Mouse (Mus musculus) liver, postnatal 0 days (tissue): ENCODE results near the gene Ugt2a3. TPM values are rescaled to one million over a fixed set of nuclear protein-coding genes. Genes with fewer than 3 reads are reported as not detected.
"Not testable (repeated sequence)": the region's sequence is repeated elsewhere in the genome, so short reads cannot be mapped to it uniquely, and the experiment has no call there.

Experiments used
- ATAC-seq: fragments of 200-750 bp; cut with Nextera tagmentation; 2 replicates; pipeline ENCODE4 v1.8.0; 2017; ENCODE audit warnings: mild to moderate bottlenecking, moderate library complexity
- DNase-seq: peaks from one replicate; pipeline ENCODE4 v3.0.0-alpha.2; 2016
- H3K27ac ChIP-seq: fragments of 300-500 bp; sonication (generic); 2 replicates; pipeline ENCODE4 v1.5.1; 2014; ENCODE audit warnings: antibody characterized with exemption, moderate library complexity, mild to moderate bottlenecking, low read depth
- H3K27me3 ChIP-seq: fragments of 300-500 bp; sonication (generic); 2 replicates; pipeline ENCODE4 v1.6.1; 2014; ENCODE audit warnings: low read length, control low read depth, mixed read lengths; ENCODE audit not compliant: insufficient read depth
- H3K36me3 ChIP-seq: fragments of 300-500 bp; sonication (generic); replicated peaks from 2 replicates; pipeline ENCODE4 v1.6.1; 2014; ENCODE audit warnings: mild to moderate bottlenecking, control low read depth, low read length, moderate library complexity, mixed read lengths; ENCODE audit not compliant: insufficient read depth
- H3K4me1 ChIP-seq: fragments of 300-500 bp; sonication (generic); 2 replicates; pipeline ENCODE4 v1.6.1; 2014; ENCODE audit warnings: antibody characterized with exemption, mild to moderate bottlenecking, control low read depth; ENCODE audit not compliant: insufficient read depth
- H3K4me2 ChIP-seq: fragments of 300-500 bp; sonication (generic); 2 replicates; pipeline ENCODE4 v1.6.1; 2014; ENCODE audit warnings: low read depth, mild to moderate bottlenecking, low read length, moderate library complexity, mixed read lengths
- H3K4me3 ChIP-seq: fragments of 300-500 bp; sonication (generic); 2 replicates; pipeline ENCODE4 v1.5.1; 2014; ENCODE audit warnings: low read depth, low read length
- H3K9ac ChIP-seq: fragments of 300-500 bp; sonication (generic); replicated peaks from 2 replicates; pipeline ENCODE4 v1.6.1; 2014; ENCODE audit warnings: mild to moderate bottlenecking, moderate library complexity
- H3K9me3 ChIP-seq: fragments of 300-500 bp; sonication (generic); 2 replicates; pipeline ENCODE4 v1.6.1; 2016; ENCODE audit warnings: mild to moderate bottlenecking, control low read depth, low read length, mixed read lengths
- CTCF ChIP-seq: sonication (generic); IDR thresholded peaks from 2 replicates; pipeline ENCODE4 v1.5.1; 2016; ENCODE audit warnings: antibody characterized with exemption, low read depth
- EP300 ChIP-seq: IDR thresholded peaks from 2 replicates; pipeline ENCODE4 v1.6.1; 2016; ENCODE audit warnings: antibody characterized with exemption, low read depth, mild to moderate bottlenecking
- WGBS: fragments of 180-500 bp; shearing (Covaris S2); extraction: QIAGEN DNeasy Blood & Tissue Kit; methylation state at CpG from one replicate; pipeline ENCODE4 v1.1.7; 2014; ENCODE audit not compliant: insufficient replicate concordance; 5-methylcytosine and 5-hydroxymethylcytosine counted together
- polyA plus RNA-seq: library from polyadenylated mRNA; unstranded; fragments of >200 nt; fragmentation: Nextera tagmentation; extraction: Ambion mirVana; gene quantifications from 2 replicates; pipeline ENCODE4 v1.2.1, GENCODE M21; 2015

The Ugt2a3 gene
- polyA plus RNA-seq = 1.9 and 3.7 TPM in 2 replicates

- Histone ChIP-seq H3K27me3 (no peaks in the 10 kb centered on the region), H3K9ac (no peak within 1 kb of the TSS), H3K4me2 (no peak within 1 kb of the TSS), H3K4me3 (no peak within 1 kb of the TSS), H3K9me3 (no peaks in the 10 kb centered on the region), H3K36me3 (no peaks in the 10 kb centered on the region), H3K27ac (no peak within 1 kb of the TSS), H3K4me1 (no peaks in the 10 kb centered on the region)
- no peak for ATAC-seq
- WGBS = 62% methylated on average over 11 of the region's 11 CpGs
- TF ChIP-seq CTCF (no peak), EP300 (no peak)
- DNase-seq = no peak
These were observed at the start of gene Ugt2a3 for GRCm38 (mm10) chr5:87336961-87337697. Gene Ugt2a3, minus strand, starts transcription at chr5:87337195.

- TF ChIP-seq EP300 = no peak
- no peak for TF ChIP-seq CTCF
- H3K27ac ChIP-seq = peak overlapping the region; percentile 16; the same call in 1 of the 2 replicates
- WGBS = 57% methylated on average over 2 of the region's 2 CpGs
- no peaks in the 10 kb centered on the region for H3K4me1 ChIP-seq
- DNase-seq (no peak), ATAC-seq (no peak)
- no peaks in the 10 kb centered on the region for H3K36me3 ChIP-seq
- no peak overlapping the region for H3K4me2 ChIP-seq
- no peaks in the 10 kb centered on the region for H3K9me3 ChIP-seq
- H3K4me3 ChIP-seq = no peak overlapping the region
- H3K9ac ChIP-seq = no peak overlapping the region
- no peaks in the 10 kb centered on the region for H3K27me3 ChIP-seq
These were observed 43.2 kb upstream of the Ugt2a3 start for GRCm38 (mm10) chr5:87380234-87380633.

- no peaks in the 10 kb centered on the region for H3K27me3 ChIP-seq
- no peak for DNase-seq
- H3K9me3 ChIP-seq = no peaks in the 10 kb centered on the region
- no peak for ATAC-seq
- H3K36me3 ChIP-seq = no peaks in the 10 kb centered on the region
- no peak overlapping the region for H3K9ac ChIP-seq
- no peak overlapping the region for H3K4me3 ChIP-seq
- TF ChIP-seq CTCF (no peak), EP300 (no peak)
- no peak overlapping the region for H3K4me2 ChIP-seq
- H3K4me1 ChIP-seq = no peaks in the 10 kb centered on the region
- H3K27ac ChIP-seq = peak overlapping the region; percentile 16; the same call in 1 of the 2 replicates
These were observed 42.8 kb upstream of the Ugt2a3 start for GRCm38 (mm10) chr5:87379825-87380224.

- no peaks in the 10 kb centered on the region for H3K27me3 ChIP-seq
- no peaks in the 10 kb centered on the region for H3K9me3 ChIP-seq
- no peaks in the 10 kb centered on the region for H3K36me3 ChIP-seq
- TF ChIP-seq CTCF (no peak), EP300 (peak; percentile 78)
- peak overlapping the region; percentile 79 for H3K27ac ChIP-seq
- 45% methylated on average over 3 of the region's 3 CpGs for WGBS
- H3K4me2 ChIP-seq = no peak overlapping the region
- ATAC-seq (peak; percentile 92), DNase-seq (no peak)
- no peaks in the 10 kb centered on the region for H3K4me1 ChIP-seq
- no peak overlapping the region for H3K4me3 ChIP-seq
- no peak overlapping the region for H3K9ac ChIP-seq
These were observed 38.9 kb upstream of the Ugt2a3 start for GRCm38 (mm10) chr5:87375874-87376383.

GRCm38 (mm10) chr5:87373502-87373863 is 36.5 kb upstream of the Ugt2a3 start:
- ATAC-seq = no peak
- Histone ChIP-seq H3K9ac (no peak overlapping the region), H3K27me3 (no peaks in the 10 kb centered on the region), H3K27ac (peak overlapping the region; percentile 4; the same call in 1 of the 2 replicates), H3K4me3 (no peak overlapping the region), H3K4me1 (no peaks in the 10 kb centered on the region), H3K36me3 (no peaks in the 10 kb centered on the region), H3K4me2 (no peak overlapping the region), H3K9me3 (no peaks in the 10 kb centered on the region)
- TF ChIP-seq CTCF = no peak
- TF ChIP-seq EP300 = no peak
- WGBS = 60% methylated on average over 1 of the region's 1 CpGs
- DNase-seq = no peak

- peak; percentile 20; the same call in 1 of the 2 replicates for ATAC-seq
- TF ChIP-seq EP300 = 0 out of 2 replicates have a peak, but pooled peaks have one; percentile 28
- H3K9ac ChIP-seq, H3K4me1 ChIP-seq, H3K4me2 ChIP-seq, DNase-seq, H3K9me3 ChIP-seq, H3K27me3 ChIP-seq, H3K36me3 ChIP-seq, H3K4me3 ChIP-seq: not testable (repeated sequence)
- H3K27ac ChIP-seq = peak overlapping the region; percentile 70
- 29% methylated on average over 4 of the region's 4 CpGs for WGBS
These were observed 36.0 kb upstream of the Ugt2a3 start for GRCm38 (mm10) chr5:87372788-87373501.
